Mouse (Mus musculus) brain, embryonic 14.5 days (tissue): Measurements from ENCODE around the gene Il11.

Experiments
- CTCF ChIP-seq: fragments of 200-500 bp; IDR thresholded peaks from 2 replicates; pipeline ENCODE4 v1.5.1; 2012; ENCODE audit warnings: inconsistent platforms, mild to moderate bottlenecking, moderate library complexity, borderline replicate concordance; ENCODE audit not compliant: insufficient read depth, insufficient read length; ENCODE audit errors: extremely low read depth
- POLR2A ChIP-seq: fragments of 200-500 bp; IDR thresholded peaks from 2 replicates; pipeline ENCODE4 v1.6.1; 2012; ENCODE audit warnings: mild to moderate bottlenecking, inconsistent platforms, borderline replicate concordance; ENCODE audit not compliant: poor library complexity, insufficient read depth, insufficient read length, severe bottlenecking; ENCODE audit errors: extremely low read depth

DNA sequence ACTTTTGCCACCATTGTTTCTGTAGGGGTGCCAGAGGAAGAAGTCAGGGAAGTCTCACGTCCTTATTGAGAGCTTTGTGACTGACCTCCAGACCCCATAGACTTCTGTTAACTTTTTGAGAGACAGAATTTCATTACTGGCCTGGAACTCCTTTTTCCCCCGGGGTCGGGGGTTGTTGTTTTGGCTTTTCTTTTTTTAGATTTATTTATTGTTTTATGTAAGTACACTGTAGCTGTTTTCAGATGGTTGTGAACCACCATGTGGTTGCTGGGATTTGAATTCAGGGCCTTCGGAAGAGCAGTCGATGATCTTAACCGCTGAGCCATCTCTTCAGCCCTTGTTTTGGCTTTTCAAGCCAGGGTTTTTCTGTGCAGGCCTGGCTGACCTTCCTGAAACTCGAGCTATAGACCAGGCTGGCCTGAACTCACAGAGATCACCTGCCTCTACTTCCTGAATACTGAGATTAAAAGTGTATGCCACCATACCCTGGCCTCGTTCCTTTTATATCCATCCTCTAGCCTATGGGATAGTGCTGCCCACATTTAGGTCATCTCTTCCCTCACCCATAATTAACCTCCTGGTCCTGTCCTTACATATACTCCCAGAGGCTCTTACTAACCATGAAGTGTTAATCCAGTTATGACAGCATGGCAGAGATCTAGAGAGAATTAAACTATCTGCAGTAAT, 30.6 kb upstream of the Il11 start:
- TF ChIP-seq CTCF: no peak
- TF ChIP-seq POLR2A: no peak
